In genomic region chr10:12827778-12828177, GRCm38 (mm10) we compare ENCODE assay signal across 13 mouse cellular contexts. TPM values are rescaled to one million over a fixed set of nuclear protein-coding genes. Genes with fewer than 3 reads are reported as not detected.
DNase-seq lines count a peak whose midpoint lies in the region; TF ChIP-seq lines count a peak whose summit lies in the region.
"Had no signal": no experiment of that assay in that cellular context is flagged by ENCODE, and none has a peak within 500 bp of the region (broad histone marks: within the 10 kb centered on the region; RNA-seq: fewer than 3 reads in every experiment).

No protein-coding gene starts in this region.

- H3K4me3 ChIP-seq in kidney, adult 2 months (ENCODE audit: insufficient read depth, low read depth, low read length) = no peak overlapping the region
- H3K4me3 ChIP-seq: erythroblast, embryonic 14.5 days had no signal

- no peaks in the 10 kb centered on the region for H3K36me3 ChIP-seq in kidney, adult 2 months (ENCODE audit: control insufficient read depth, insufficient read depth, low read length)

- no peak for TF ChIP-seq POLR2A in kidney, adult 2 months (IDR thresholded peaks at IDR 0.05; ENCODE audit: low read depth, low read length)

- no peak overlapping the region for H3K27ac ChIP-seq in kidney, adult 2 months (ENCODE audit: insufficient read depth, low read depth, low read length)

- H3K27me3 ChIP-seq in kidney, adult 2 months (replicated peaks; ENCODE audit: control insufficient read depth, insufficient read depth, low read length) = no peaks in the 10 kb centered on the region

- H3K4me1 ChIP-seq in kidney, adult 2 months (ENCODE audit: control insufficient read depth, insufficient read depth, low read length) = peaks cover 23% of the 10 kb centered on the region

- peak; percentile 52 to 57 for DNase-seq in cerebellum, postnatal 10 days
- no peak for DNase-seq in cerebellum, postnatal 25 days
- DNase-seq in kidney, adult 2 months = peak; percentile 45
- DNase-seq in kidney, adult 18-20 months = no peak
- DNase-seq in testis, postnatal 10 days (ENCODE audit: low spot score) = peak; percentile 41
- DNase-seq in testis, postnatal 14 days (ENCODE audit: low spot score) = no peak
- no peak for DNase-seq in layer of hippocampus, postnatal 14 days (ENCODE audit: low spot score in 2 of 2)
- DNase-seq in left cerebral cortex, adult 8-10 months (ENCODE audit: low spot score in 2 of 2) = no peak
- DNase-seq: adrenal gland, adult 8-10 months; forebrain, postnatal 0 days; right cerebral cortex, postnatal 25 days; thymus, postnatal 4 days had no signal

- no peak for TF ChIP-seq CTCF in kidney, adult 2 months (conservative IDR thresholded peaks at IDR 0.05; ENCODE audit: insufficient read depth, insufficient read length, low read depth, low read length)

- WGBS in kidney, adult 2 months = 47% methylated on average over 4 of the region's 4 CpGs

RNA-seq across cellular contexts. Expression of gene Utrn, which starts 41.4 kb away (rescaled TPM):
- polyA plus RNA-seq in kidney, adult 2 months (2012; rRNA removed) = 20.8 and 21.1 TPM in 2 replicates
- 10 to 100 TPM; 35.6 to 40.3 TPM for total RNA-seq in layer of hippocampus, postnatal 14 days (2021)
- total RNA-seq in left cerebral cortex, adult 8-10 months (2022) = 10 to 100 TPM; 69.4 to 88.4 (median 77.1) TPM

Comparison
In these comparisons a context has a peak if more than half of its experiments do, and no peak if none do; other contexts are left out.
1. DNase-seq: peak in cerebellum, postnatal 10 days (2 of 2), kidney, adult 2 months (single experiment) and testis, postnatal 10 days (single experiment); none in cerebellum, postnatal 25 days (0 of 2), kidney, adult 18-20 months (single experiment), testis, postnatal 14 days (single experiment), layer of hippocampus, postnatal 14 days (0 of 2) and left cerebral cortex, adult 8-10 months (0 of 2).